Mouse (Mus musculus): ENCODE data around the gene Hyal2. TPM values are rescaled to one million over a fixed set of nuclear protein-coding genes. Genes with fewer than 3 reads are reported as not detected.
A peak's percentile ranks its signal among the peaks of the same experiment; 100 is the strongest.
"Not testable (repeated sequence)": the region's sequence is repeated elsewhere in the genome, so short reads cannot be mapped to it uniquely, and the experiment has no call there.

Hyal2 gene
- total and polyA plus RNA-seq, 3 experiments: 31.3 to 32.0 TPM; not detected in 1

GRCm38 (mm10) chr9:107563029-107563581 is 4.6 kb upstream of the Hyal2 start, which contains the start of gene Tusc2:
TSS of gene Tusc2 (plus strand) at chr9:107563255.
- peaks cover 7% of the 10 kb centered on the region in 2 experiments for H3K36me3 ChIP-seq (ENCODE audit: control insufficient read depth in 1 of 2, insufficient read depth in 2 of 2, low read length in 2 of 2)
- H3K27ac ChIP-seq (ENCODE audit: control insufficient read depth, low read depth, low read length): peak within 1 kb of the TSS; percentile 35; the same call in 1 of the 2 replicates
- H3K79me2 ChIP-seq (ENCODE audit: control insufficient read depth, insufficient read depth, low read length, poor library complexity): peaks cover 9% of the 10 kb centered on the region

DNA sequence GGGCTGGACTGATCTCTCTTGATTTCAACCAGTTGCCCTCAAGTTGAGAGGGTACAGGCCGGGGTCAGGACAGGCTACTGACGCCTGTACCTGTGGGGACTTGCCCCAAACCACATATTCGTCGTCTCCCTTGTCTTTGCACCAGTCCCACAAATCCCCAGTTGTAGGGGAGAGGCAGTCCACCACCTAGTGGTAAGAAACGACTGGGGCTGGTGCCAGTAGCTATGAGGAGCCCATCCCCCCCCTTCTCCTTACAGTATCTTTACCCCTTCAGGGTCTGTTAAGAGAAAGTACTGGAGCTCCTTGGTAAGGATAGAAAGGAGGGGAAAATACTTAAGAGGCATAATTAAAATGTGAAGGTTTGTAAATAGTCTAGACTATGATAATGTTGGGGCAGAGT is 2.2 kb upstream of the Hyal2 start:
- Histone ChIP-seq H3K36me3 (ENCODE audit: control insufficient read depth in 1 of 2, insufficient read depth in 2 of 2, low read length in 2 of 2) (peaks cover 0 to 15% of the 10 kb centered on the region in 2 experiments; a peak in 3 of 4 replicates), H3K79me2 (ENCODE audit: control insufficient read depth, insufficient read depth, low read length, poor library complexity) (peaks cover 23% of the 10 kb centered on the region), H3K4me1 (ENCODE audit: control insufficient read depth in 1 of 2, insufficient read depth in 2 of 2, low read length in 2 of 2) (peaks cover 0 to 27% of the 10 kb centered on the region in 2 experiments; a peak in 3 of 4 replicates)
- H3K9ac ChIP-seq (ENCODE audit: control insufficient read depth, low read depth, low read length, poor library complexity, severe bottlenecking); H3K4me3 ChIP-seq (ENCODE audit: control insufficient read depth in 1 of 2, insufficient read depth in 1 of 2, low read depth in 2 of 2, low read length in 2 of 2); H3K9me3 ChIP-seq (replicated peaks; ENCODE audit: insufficient read depth, low read length); H3K27me3 ChIP-seq (ENCODE audit: control insufficient read depth in 1 of 2, insufficient read depth in 2 of 2, low read length in 2 of 2); H3K27ac ChIP-seq (ENCODE audit: control insufficient read depth, low read depth, low read length); DNase-seq (ENCODE audit: low read depth, low spot score): not testable (repeated sequence)
- TF ChIP-seq CTCF (IDR thresholded peaks at IDR 0.05 in 2 of 3, conservative IDR thresholded peaks at IDR 0.05 in 1 of 3; ENCODE audit: control insufficient read depth in 1 of 3, insufficient read depth in 1 of 3, low read depth in 2 of 3, low read length in 3 of 3, poor library complexity in 1 of 3, severe bottlenecking in 1 of 3): peak in 2 of 3 experiments; percentile 8 to 29; a peak in 2 of 6 replicates

More at GRCm38 (mm10) chr9:107563029-107563581, 4.6 kb upstream of the Hyal2 start, which contains the start of gene Tusc2:
- Histone ChIP-seq H3K9me3 (replicated peaks; ENCODE audit: insufficient read depth, low read length) (no peaks in the 10 kb centered on the region), H3K27me3 (ENCODE audit: control insufficient read depth in 1 of 2, insufficient read depth in 2 of 2, low read length in 2 of 2) (no peaks in the 10 kb centered on the region), H3K9ac (ENCODE audit: control insufficient read depth, low read depth, low read length, poor library complexity, severe bottlenecking) (peak within 1 kb of the TSS; percentile 85), H3K4me3 (ENCODE audit: control insufficient read depth in 1 of 2, insufficient read depth in 1 of 2, low read depth in 2 of 2, low read length in 2 of 2) (peak within 1 kb of the TSS; percentile 69 to 89), H3K4me1 (ENCODE audit: control insufficient read depth in 1 of 2, insufficient read depth in 2 of 2, low read length in 2 of 2) (peaks cover 0 to 16% of the 10 kb centered on the region in 2 experiments; a peak in 3 of 4 replicates)
- TF ChIP-seq KAT2A (conservative IDR thresholded peaks at IDR 0.05; ENCODE audit: low read depth, low read length) (no peak; the same call in 1 of the 2 replicates), TBP (IDR thresholded peaks at IDR 0.05; ENCODE audit: low read depth, low read length) (0 out of 2 replicates have a peak, but pooled peaks have one; percentile 20), EP300 (IDR thresholded peaks at IDR 0.05; ENCODE audit: low read depth in 1 of 2, low read length in 2 of 2) (no peak), CHD2 (IDR thresholded peaks at IDR 0.05; ENCODE audit: low read length) (peak; percentile 71), RCOR1 (IDR thresholded peaks at IDR 0.05; ENCODE audit: low read depth, low read length) (peak; percentile 34; the same call in 1 of the 2 replicates), USF1 (IDR thresholded peaks at IDR 0.05; ENCODE audit: low read depth, low read length) (peak; percentile 52), ETS1 (IDR thresholded peaks at IDR 0.05; ENCODE audit: low read depth, low read length) (0 out of 2 replicates have a peak, but pooled peaks have one; percentile 19), POLR2AphosphoS2 (IDR thresholded peaks at IDR 0.05; ENCODE audit: low read length) (peak; percentile 98), NRF1 (IDR thresholded peaks at IDR 0.05; ENCODE audit: insufficient read depth, low read depth, low read length, poor library complexity, severe bottlenecking) (0 out of 2 replicates have a peak, but pooled peaks have one; percentile 38), CHD1 (IDR thresholded peaks at IDR 0.05; ENCODE audit: low read depth, low read length) (no peak), MAZ (IDR thresholded peaks at IDR 0.05; ENCODE audit: low read depth, low read length) (no peak), ZNF384 (IDR thresholded peaks at IDR 0.05; ENCODE audit: low read depth, low read length) (no peak), MAX (IDR thresholded peaks at IDR 0.05; ENCODE audit: low read length) (peak; percentile 31; the same call in 1 of the 2 replicates), ZC3H11A (IDR thresholded peaks at IDR 0.05; ENCODE audit: low read depth, low read length) (no peak), MEF2A (IDR thresholded peaks at IDR 0.05; ENCODE audit: extremely low read depth, insufficient replicate concordance, low read depth, low read length, poor library complexity, severe bottlenecking) (no peak), SIN3A (IDR thresholded peaks at IDR 0.05; ENCODE audit: low read length) (peak; percentile 85), POLR2A (IDR thresholded peaks at IDR 0.05; ENCODE audit: control insufficient read depth in 1 of 2, insufficient read depth in 1 of 2, low read depth in 1 of 2, low read length in 2 of 2, poor library complexity in 1 of 2) (peak; percentile 67 to 77), NELFE (IDR thresholded peaks at IDR 0.05; ENCODE audit: low read depth, low read length) (peak; percentile 77), TAL1 (IDR thresholded peaks at IDR 0.05; ENCODE audit: low read length) (no peak), POLR2AphosphoS5 (IDR thresholded peaks at IDR 0.05; ENCODE audit: borderline replicate concordance, low read depth, low read length) (no peak), ZMIZ1 (IDR thresholded peaks at IDR 0.05; ENCODE audit: low read depth, low read length) (peak; percentile 85; the same call in 1 of the 2 replicates), E2F4 (IDR thresholded peaks at IDR 0.05; ENCODE audit: borderline replicate concordance, low read depth, low read length) (no peak), MXI1 (IDR thresholded peaks at IDR 0.05; ENCODE audit: low read depth, low read length) (peak; percentile 89; the same call in 1 of the 2 replicates), GATA1 (IDR thresholded peaks at IDR 0.05; ENCODE audit: low read depth, low read length) (no peak), ELF1 (IDR thresholded peaks at IDR 0.05; ENCODE audit: low read depth, low read length) (peak; percentile 93), UBTF (IDR thresholded peaks at IDR 0.05; ENCODE audit: borderline replicate concordance, insufficient read depth, low read depth, low read length) (peak; percentile 90; the same call in 1 of the 2 replicates), HCFC1 (IDR thresholded peaks at IDR 0.05; ENCODE audit: low read depth, low read length) (peak; percentile 87)
- peak; percentile 96 for DNase-seq (ENCODE audit: low read depth, low spot score)

All from MEL (cell line).